Mouse (Mus musculus): ENCODE measurements around the gene Tmem175. TPM values are rescaled to one million over a fixed set of nuclear protein-coding genes. Genes with fewer than 3 reads are reported as not detected.

The Tmem175 gene
- total RNA-seq, 1 experiment from 2014 or later = 16.2 TPM

DNA sequence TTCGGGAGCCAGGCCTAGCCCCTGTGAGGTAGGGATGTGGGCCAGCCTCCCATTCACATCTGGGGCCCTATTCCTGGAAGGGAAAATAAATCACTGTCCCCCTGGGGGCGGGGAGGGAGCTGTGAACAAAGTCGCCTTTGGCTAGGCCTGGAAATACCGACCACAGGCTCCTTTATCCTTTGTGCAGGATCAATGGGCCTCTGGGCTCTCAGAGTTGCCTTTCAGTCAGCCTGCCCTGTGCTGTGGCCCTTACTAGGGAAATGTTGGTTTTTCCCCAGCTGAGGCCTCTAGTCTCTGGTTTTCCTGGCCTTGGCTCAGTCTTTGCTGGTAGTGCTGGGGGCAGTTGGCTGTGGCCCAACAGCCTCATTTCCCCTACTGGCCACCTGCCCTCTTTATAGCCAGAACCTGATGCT, 67.8 kb downstream of the Tmem175 start:
- no peak for ATAC-seq (replicated peaks in 1 of 2; ENCODE audit: insufficient read depth in 1 of 2, low FRiP score in 2 of 2, low TSS enrichment in 1 of 2, low read depth in 1 of 2, poor library complexity in 2 of 2, severe bottlenecking in 2 of 2)

Other genes starting within 250 kb of the Tmem175 start
- 0.30 TPM in 1 of 2 replicates, not detected in the other for gene Pde6b, start 241.4 kb upstream of the Tmem175 start, total RNA-seq (2017)
- gene Atp5k, start 195.3 kb upstream of the Tmem175 start, total RNA-seq (2017) = 109 and 213 TPM in 2 replicates
- gene Mfsd7a, start 180.9 kb upstream of the Tmem175 start, total RNA-seq (2017) = 0.30 and 0.81 TPM in 2 replicates
- gene Pcgf3, start 168.5 kb upstream of the Tmem175 start, total RNA-seq (2017) = 12.3 and 19.4 TPM in 2 replicates
- not detected in 2 replicates for gene Cplx1, start 79.7 kb upstream of the Tmem175 start, total RNA-seq (2017)
- 91.3 and 96.3 TPM in 2 replicates for gene Gak, start within 50 bp of the Tmem175 start, total RNA-seq (2017)
- 8.6 and 10.9 TPM in 2 replicates for gene Idua, start 30.6 kb downstream of the Tmem175 start, total RNA-seq (2017)
- gene Dgkq, start 39.9 kb downstream of the Tmem175 start, total RNA-seq (2017) = 4.7 and 23.1 TPM in 2 replicates
- 1.1 and 1.8 TPM in 2 replicates for gene Slc26a1, start 45.8 kb downstream of the Tmem175 start, total RNA-seq (2017)
- gene Fgfrl1, start 62.6 kb downstream of the Tmem175 start, total RNA-seq (2017) = 3.5 and 5.0 TPM in 2 replicates
- not detected in 2 replicates for gene Rnf212, start 145.2 kb downstream of the Tmem175 start, total RNA-seq (2017)
- not detected in 2 replicates for gene Tmed11, start 165.6 kb downstream of the Tmem175 start, total RNA-seq (2017)
- gene Vmn2r8, start 179.1 kb downstream of the Tmem175 start, total RNA-seq (2017) = not detected in 2 replicates
- gene Vmn2r9, start 222.8 kb downstream of the Tmem175 start, total RNA-seq (2017) = not detected in 2 replicates

All from hematopoietic stem cell, adult 5-6 weeks (primary cell).